Mouse (Mus musculus) embryonic facial prominence, embryonic 11.5 days (tissue): ENCODE results near the gene Zfp280d. TPM values are rescaled to one million over a fixed set of nuclear protein-coding genes. Genes with fewer than 3 reads are reported as not detected.
A peak's percentile ranks its signal among the peaks of the same experiment; 100 is the strongest.

Experiments
- ATAC-seq: fragments of 200-750 bp; cut with Nextera tagmentation; replicated peaks from 2 replicates; pipeline ENCODE4 v1.8.0; 2017; ENCODE audit warnings: low read depth; ENCODE audit not compliant: insufficient number of reproducible peaks, low FRiP score, low TSS enrichment
- DNase-seq: peaks from one replicate; pipeline ENCODE4 v3.0.0-alpha.2; 2015; ENCODE audit warnings: low spot score
- H3K27ac ChIP-seq: fragments of 300-500 bp; sonication (generic); replicated peaks from 2 replicates; pipeline ENCODE4 v1.5.1; 2014; ENCODE audit warnings: mild to moderate bottlenecking, low read depth, low read length, control low read depth
- H3K27me3 ChIP-seq: fragments of 300-500 bp; sonication (generic); 2 replicates; pipeline ENCODE4 v1.6.1; 2014; ENCODE audit warnings: mild to moderate bottlenecking, low read length, moderate library complexity, mixed read lengths; ENCODE audit not compliant: control insufficient read depth, insufficient read depth
- H3K36me3 ChIP-seq: fragments of 300-500 bp; sonication (generic); replicated peaks from 2 replicates; pipeline ENCODE4 v1.6.1; 2014; ENCODE audit warnings: low read depth, mild to moderate bottlenecking, low read length, moderate library complexity, mixed read lengths; ENCODE audit not compliant: control insufficient read depth, insufficient read depth
- H3K4me1 ChIP-seq: fragments of 300-500 bp; sonication (generic); 2 replicates; pipeline ENCODE4 v1.6.1; 2014; ENCODE audit warnings: low read length, mixed read lengths; ENCODE audit not compliant: control insufficient read depth, insufficient read depth
- H3K4me2 ChIP-seq: fragments of 300-500 bp; sonication (generic); 2 replicates; pipeline ENCODE4 v1.6.1; 2014; ENCODE audit warnings: low read depth, mild to moderate bottlenecking, control low read depth, low read length, moderate library complexity
- H3K4me3 ChIP-seq: fragments of 300-500 bp; sonication (generic); 2 replicates; pipeline ENCODE4 v1.5.1; 2014; ENCODE audit warnings: low read depth, low read length, control low read depth
- H3K9ac ChIP-seq: fragments of 300-500 bp; sonication (generic); replicated peaks from 2 replicates; pipeline ENCODE4 v1.6.1; 2014; ENCODE audit warnings: mild to moderate bottlenecking, control low read depth, low read length
- H3K9me3 ChIP-seq: fragments of 300-500 bp; sonication (generic); replicated peaks from 2 replicates; pipeline ENCODE4 v1.6.1; 2016; ENCODE audit warnings: mild to moderate bottlenecking, low read length, inconsistent platforms, mixed read lengths; ENCODE audit not compliant: control insufficient read depth
- WGBS: fragments of 180-500 bp; shearing (Covaris S2); extraction: QIAGEN DNeasy Blood & Tissue Kit; methylation state at CpG from one replicate; pipeline ENCODE4 v1.1.7; 2014; 5-methylcytosine and 5-hydroxymethylcytosine counted together
- polyA plus RNA-seq: library from polyadenylated mRNA; unstranded; fragments of >200 nt; fragmentation: Nextera tagmentation; extraction: Ambion mirVana; gene quantifications from 2 replicates; pipeline ENCODE4 v1.2.1, GENCODE M21; 2014

Zfp280d gene
- polyA plus RNA-seq, 1 experiment from 2014 or later = 54.5 TPM

GRCm38 (mm10) chr9:72273646-72274410 lies 832 bp upstream of the Zfp280d start:
- ATAC-seq = no peak
- H3K4me1 ChIP-seq = no peaks in the 10 kb centered on the region

GRCm38 (mm10) chr9:72275101-72275978 lies 680 bp downstream of the Zfp280d start:
- no peaks in the 10 kb centered on the region for H3K4me1 ChIP-seq
- DNase-seq (peak; percentile 64), ATAC-seq (peak; percentile 91)
- peak overlapping the region; percentile 62 for H3K4me2 ChIP-seq
- no peaks in the 10 kb centered on the region; the same call in 1 of the 2 replicates for H3K36me3 ChIP-seq
- peak overlapping the region; percentile 68 for H3K4me3 ChIP-seq
- peak overlapping the region; percentile 97 for H3K9ac ChIP-seq
- H3K9me3 ChIP-seq = no peaks in the 10 kb centered on the region
- WGBS = 2% methylated on average over 26 of the region's 70 CpGs
- no peaks in the 10 kb centered on the region for H3K27me3 ChIP-seq
- H3K27ac ChIP-seq = peak overlapping the region; percentile 98

More at GRCm38 (mm10) chr9:72273646-72274410, 832 bp upstream of the Zfp280d start:
- H3K4me2 ChIP-seq = no peak overlapping the region
- no peak overlapping the region for H3K27ac ChIP-seq
- H3K4me3 ChIP-seq = no peak overlapping the region
- no peak overlapping the region for H3K9ac ChIP-seq
- WGBS = 81% methylated on average over 7 of the region's 7 CpGs
- no peaks in the 10 kb centered on the region; the same call in 1 of the 2 replicates for H3K36me3 ChIP-seq
- H3K9me3 ChIP-seq = no peaks in the 10 kb centered on the region
- H3K27me3 ChIP-seq = no peaks in the 10 kb centered on the region
- DNase-seq = no peak

GRCm38 (mm10) chr9:72275979-72276500 lies 1.4 kb downstream of the Zfp280d start:
- DNase-seq (no peak), ATAC-seq (no peak)
- no peaks in the 10 kb centered on the region; the same call in 1 of the 2 replicates for H3K36me3 ChIP-seq
- WGBS = 49% methylated on average over 8 of the region's 8 CpGs
- 0 out of 2 replicates have a peak overlapping the region, but pooled peaks have one; percentile 98 for H3K27ac ChIP-seq
- H3K9me3 ChIP-seq = no peaks in the 10 kb centered on the region
- peak overlapping the region; percentile 97 for H3K9ac ChIP-seq
- peak overlapping the region; percentile 68 for H3K4me3 ChIP-seq
- no peaks in the 10 kb centered on the region for H3K27me3 ChIP-seq
- peak overlapping the region; percentile 62 for H3K4me2 ChIP-seq
- no peaks in the 10 kb centered on the region for H3K4me1 ChIP-seq

- no peak overlapping the region for H3K4me2 ChIP-seq
- no peaks in the 10 kb centered on the region; the same call in 1 of the 2 replicates for H3K36me3 ChIP-seq
- no peak overlapping the region for H3K9ac ChIP-seq
- H3K27ac ChIP-seq = no peak overlapping the region
- DNase-seq (no peak), ATAC-seq (no peak)
- no peaks in the 10 kb centered on the region for H3K4me1 ChIP-seq
- H3K27me3 ChIP-seq = no peaks in the 10 kb centered on the region
- no peak overlapping the region for H3K4me3 ChIP-seq
- no peaks in the 10 kb centered on the region for H3K9me3 ChIP-seq
These were observed 2.3 kb downstream of the Zfp280d start for GRCm38 (mm10) chr9:72276941-72277340.

GRCm38 (mm10) chr9:72279943-72280342 lies 5.3 kb downstream of the Zfp280d start:
- DNase-seq (no peak), ATAC-seq (no peak)
- Histone ChIP-seq H3K27me3 (no peaks in the 10 kb centered on the region), H3K27ac (no peak overlapping the region), H3K4me3 (no peak overlapping the region), H3K4me2 (no peak overlapping the region), H3K9me3 (no peaks in the 10 kb centered on the region), H3K4me1 (no peaks in the 10 kb centered on the region), H3K36me3 (no peaks in the 10 kb centered on the region), H3K9ac (no peak overlapping the region)
- WGBS = 86% methylated on average over 4 of the region's 4 CpGs

- no peak overlapping the region for H3K4me3 ChIP-seq
- H3K9ac ChIP-seq = no peak overlapping the region
- no peak overlapping the region for H3K4me2 ChIP-seq
- H3K9me3 ChIP-seq = no peaks in the 10 kb centered on the region
- H3K4me1 ChIP-seq = no peaks in the 10 kb centered on the region
- 88% methylated on average over 2 of the region's 2 CpGs for WGBS
- H3K27me3 ChIP-seq = no peaks in the 10 kb centered on the region
- DNase-seq (no peak), ATAC-seq (no peak)
- H3K36me3 ChIP-seq = no peaks in the 10 kb centered on the region
- H3K27ac ChIP-seq = no peak overlapping the region
These were observed 13.0 kb downstream of the Zfp280d start for GRCm38 (mm10) chr9:72287696-72288095.

- Histone ChIP-seq H3K9ac (no peak overlapping the region), H3K27me3 (no peaks in the 10 kb centered on the region), H3K9me3 (no peaks in the 10 kb centered on the region), H3K4me2 (no peak overlapping the region), H3K27ac (no peak overlapping the region), H3K36me3 (no peaks in the 10 kb centered on the region), H3K4me1 (no peaks in the 10 kb centered on the region), H3K4me3 (no peak overlapping the region)
- 86% methylated on average over 2 of the region's 2 CpGs for WGBS
- DNase-seq (no peak), ATAC-seq (no peak)
These were observed 13.6 kb downstream of the Zfp280d start for GRCm38 (mm10) chr9:72288210-72288609.
